Comparison of ENCODE assay signal across 14 mouse cellular contexts in the genomic region with DNA sequence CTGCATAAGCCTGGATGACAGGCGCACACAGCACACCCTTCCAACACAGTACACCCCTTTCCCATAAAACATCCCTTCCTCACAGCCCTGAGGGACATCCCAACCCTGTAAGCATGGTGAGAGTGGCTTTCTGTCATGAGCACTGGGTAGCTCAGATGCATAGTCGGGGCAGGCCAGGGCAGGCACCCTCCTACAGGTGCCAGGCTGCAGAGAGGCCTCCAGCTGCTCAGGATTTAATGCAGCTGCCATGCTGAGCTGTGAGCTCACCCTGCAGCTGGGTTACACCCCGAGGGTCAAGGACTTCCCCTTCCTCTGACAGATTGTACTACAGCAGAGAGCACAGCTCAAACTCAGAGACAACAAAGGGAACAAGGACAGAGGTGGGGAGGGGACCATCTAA.
DNase-seq lines count a peak whose midpoint lies in the region; ATAC-seq lines count a peak whose summit lies in the region.
"Had no signal": no experiment of that assay in that cellular context is flagged by ENCODE, and none has a peak within 500 bp of the region (broad histone marks: within the 10 kb centered on the region; RNA-seq: fewer than 3 reads in every experiment).

No protein-coding gene starts in this region.

- no peaks in the 10 kb centered on the region for H3K4me1 ChIP-seq in lung, embryonic 16.5 days (replicated peaks; ENCODE audit: control insufficient read depth, insufficient read depth, low read length)
- no peaks in the 10 kb centered on the region for H3K4me1 ChIP-seq in embryonic facial prominence, embryonic 10.5 days
- H3K4me1 ChIP-seq in forebrain, embryonic 11.5 days (replicated peaks; ENCODE audit: control insufficient read depth, insufficient read depth, low read length), result no peaks in the 10 kb centered on the region
- H3K4me1 ChIP-seq in hindbrain, embryonic 16.5 days (ENCODE audit: control insufficient read depth, insufficient read depth, low read depth, low read length), result no peaks in the 10 kb centered on the region

- DNase-seq in lung, postnatal 36 days, result no peak
- peak; percentile 11 for DNase-seq in embryonic facial prominence, embryonic 10.5 days (ENCODE audit: low spot score)
- DNase-seq in thymus, postnatal 10 days (ENCODE audit: low spot score in 2 of 2), result peak; percentile 48 to 59
- DNase-seq in forebrain, embryonic 11.5 days (ENCODE audit: low spot score), result no peak
- DNase-seq in retina, embryonic 14.5 days (ENCODE audit: low spot score), result no peak
- DNase-seq: heart, postnatal 36 days; kidney, adult 8-10 months; right cerebral cortex, postnatal 14 days had no signal

- no peak overlapping the region for H3K9ac ChIP-seq in lung, embryonic 16.5 days (ENCODE audit: low read length)
- no peak overlapping the region for H3K9ac ChIP-seq in forebrain, embryonic 11.5 days (ENCODE audit: low read length)
- H3K9ac ChIP-seq in hindbrain, embryonic 16.5 days (ENCODE audit: low read depth, low read length), result no peak overlapping the region
- H3K9ac ChIP-seq: liver, embryonic 14.5 days; neural tube, embryonic 13.5 days had no signal

- H3K36me3 ChIP-seq in lung, embryonic 16.5 days (ENCODE audit: control insufficient read depth, insufficient read depth, low read length), result no peaks in the 10 kb centered on the region
- H3K36me3 ChIP-seq in embryonic facial prominence, embryonic 10.5 days (replicated peaks), result no peaks in the 10 kb centered on the region
- H3K36me3 ChIP-seq in forebrain, embryonic 11.5 days (ENCODE audit: control insufficient read depth, insufficient read depth, low read length), result no peaks in the 10 kb centered on the region
- no peaks in the 10 kb centered on the region for H3K36me3 ChIP-seq in hindbrain, embryonic 16.5 days (ENCODE audit: control insufficient read depth, insufficient read depth, low read length)
- H3K36me3 ChIP-seq: neural tube, embryonic 13.5 days had no signal

- peak; percentile 28; the same call in 1 of the 2 replicates for ATAC-seq in lung, embryonic 16.5 days (ENCODE audit: low read depth)
- ATAC-seq in monocyte, adult 5-6 weeks (replicated peaks; ENCODE audit: insufficient number of reproducible peaks, low FRiP score, low TSS enrichment, poor library complexity, severe bottlenecking), result peak; percentile 82
- no peak for ATAC-seq in forebrain, embryonic 11.5 days (replicated peaks; ENCODE audit: low FRiP score)
- no peak for ATAC-seq in hindbrain, embryonic 16.5 days
- ATAC-seq: activated CD4-positive, CD25-positive, alpha-beta regulatory T cell, adult 4 months had no signal

- H3K4me2 ChIP-seq in lung, embryonic 16.5 days (ENCODE audit: low read depth, low read length), result no peak overlapping the region
- no peak overlapping the region for H3K4me2 ChIP-seq in forebrain, embryonic 11.5 days (ENCODE audit: low read depth, low read length, severe bottlenecking)
- no peak overlapping the region for H3K4me2 ChIP-seq in hindbrain, embryonic 16.5 days (ENCODE audit: low read length)
- H3K4me2 ChIP-seq: neural tube, embryonic 13.5 days had no signal

- WGBS in lung, embryonic 16.5 days, result 33% methylated on average over 3 of the region's 3 CpGs
- WGBS in embryonic facial prominence, embryonic 10.5 days, result 46% methylated on average over 3 of the region's 3 CpGs
- 53% methylated on average over 3 of the region's 3 CpGs for WGBS in forebrain, embryonic 11.5 days
- WGBS in hindbrain, embryonic 16.5 days, result 49% methylated on average over 3 of the region's 3 CpGs

- no peaks in the 10 kb centered on the region for H3K9me3 ChIP-seq in lung, embryonic 16.5 days (ENCODE audit: control insufficient read depth, low read length)
- no peaks in the 10 kb centered on the region for H3K9me3 ChIP-seq in embryonic facial prominence, embryonic 10.5 days
- no peaks in the 10 kb centered on the region for H3K9me3 ChIP-seq in forebrain, embryonic 11.5 days (ENCODE audit: control insufficient read depth, low read length)
- no peaks in the 10 kb centered on the region for H3K9me3 ChIP-seq in hindbrain, embryonic 16.5 days (ENCODE audit: control insufficient read depth, low read length)
- H3K9me3 ChIP-seq: neural tube, embryonic 13.5 days had no signal

- no peaks in the 10 kb centered on the region for H3K27me3 ChIP-seq in lung, embryonic 16.5 days (ENCODE audit: control insufficient read depth, insufficient read depth, low read depth, low read length)
- no peaks in the 10 kb centered on the region for H3K27me3 ChIP-seq in embryonic facial prominence, embryonic 10.5 days (replicated peaks; ENCODE audit: low read depth, poor library complexity, severe bottlenecking)
- no peaks in the 10 kb centered on the region for H3K27me3 ChIP-seq in forebrain, embryonic 11.5 days (ENCODE audit: control insufficient read depth, insufficient read depth, low read length)
- H3K27me3 ChIP-seq in hindbrain, embryonic 16.5 days (replicated peaks; ENCODE audit: control insufficient read depth, insufficient read depth, low read length), result no peaks in the 10 kb centered on the region
- H3K27me3 ChIP-seq: neural tube, embryonic 13.5 days had no signal

- H3K27ac ChIP-seq in lung, embryonic 16.5 days (ENCODE audit: low read length), result no peak overlapping the region
- H3K27ac ChIP-seq in embryonic facial prominence, embryonic 10.5 days (replicated peaks), result no peak overlapping the region; the same call in 1 of the 2 replicates
- no peak overlapping the region for H3K27ac ChIP-seq in forebrain, embryonic 11.5 days (ENCODE audit: low read depth, low read length)
- no peak overlapping the region for H3K27ac ChIP-seq in hindbrain, embryonic 16.5 days (ENCODE audit: low read depth, low read length)
- H3K27ac ChIP-seq: liver, embryonic 14.5 days; neural tube, embryonic 13.5 days had no signal

- no peak overlapping the region for H3K4me3 ChIP-seq in lung, embryonic 16.5 days (ENCODE audit: low read length)
- no peak overlapping the region for H3K4me3 ChIP-seq in embryonic facial prominence, embryonic 10.5 days
- H3K4me3 ChIP-seq in forebrain, embryonic 11.5 days (ENCODE audit: low read depth, low read length), result no peak overlapping the region
- H3K4me3 ChIP-seq in hindbrain, embryonic 16.5 days (ENCODE audit: low read length), result no peak overlapping the region
- H3K4me3 ChIP-seq: neural tube, embryonic 13.5 days had no signal

Comparison
In these comparisons a context has a peak if more than half of its experiments do, and no peak if none do; other contexts are left out.
1. ATAC-seq: peak in lung, embryonic 16.5 days (single experiment) and monocyte, adult 5-6 weeks (single experiment); none in forebrain, embryonic 11.5 days (single experiment) and hindbrain, embryonic 16.5 days (single experiment).
2. DNase-seq: peak in embryonic facial prominence, embryonic 10.5 days (single experiment) and thymus, postnatal 10 days (2 of 2); none in lung, postnatal 36 days (single experiment), forebrain, embryonic 11.5 days (single experiment) and retina, embryonic 14.5 days (single experiment).